ENCODE assay signal across 7 mouse cellular contexts in the genomic region with DNA sequence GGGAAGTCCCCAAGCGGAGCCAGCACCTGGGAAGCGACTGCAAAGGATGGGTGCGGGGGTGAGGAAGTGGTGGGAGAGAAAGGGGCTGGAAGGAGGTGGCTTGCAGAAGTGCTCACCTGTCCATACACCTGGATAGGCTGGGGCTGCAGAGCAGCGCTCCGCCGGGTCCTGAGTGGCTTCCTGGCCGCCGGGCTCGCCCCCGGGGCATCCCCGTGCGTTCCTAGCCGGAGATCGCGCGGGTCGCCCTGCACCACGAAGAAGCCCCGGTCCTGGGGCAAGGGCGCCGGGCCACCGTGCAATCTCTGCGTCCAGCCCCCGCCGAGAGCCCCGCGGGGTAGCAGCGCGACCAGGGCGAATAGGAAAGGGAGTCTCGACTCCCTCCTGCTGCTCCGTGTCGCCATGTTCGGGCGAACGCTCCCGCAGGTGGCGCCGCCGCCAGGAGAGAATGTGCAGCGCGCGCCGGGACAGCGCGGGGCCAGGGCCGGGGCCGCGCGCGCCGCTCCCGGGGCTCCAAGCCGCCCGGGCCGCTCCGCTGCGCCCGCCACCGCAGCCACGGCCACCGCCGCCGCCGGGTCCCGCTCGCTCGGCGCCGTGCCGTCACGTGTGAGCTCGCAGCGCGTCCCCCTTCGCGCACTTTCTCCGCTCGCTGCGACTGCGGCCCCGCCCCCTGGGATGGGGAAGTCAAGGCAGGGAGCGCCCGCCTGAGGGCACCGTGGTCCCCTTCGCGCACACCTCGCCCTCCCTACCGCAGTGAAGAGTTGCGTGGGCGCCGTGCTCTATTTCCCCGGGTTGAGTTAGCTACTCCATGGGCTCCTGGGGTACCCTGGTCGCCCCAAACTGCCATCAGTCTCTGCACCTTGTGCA. TPM values are rescaled to one million over a fixed set of nuclear protein-coding genes. Genes with fewer than 3 reads are reported as not detected.
DNase-seq lines count a peak whose midpoint lies in the region; ATAC-seq and TF ChIP-seq lines count a peak whose summit lies in the region.

A gene (minus strand): TSS at position 585 of the 864 bp plus-strand sequence.

- H3K4me2 ChIP-seq in embryonic facial prominence, embryonic 11.5 days (ENCODE audit: low read depth, low read length): peak within 1 kb of the TSS; percentile 97
- H3K4me2 ChIP-seq in intestine, postnatal 0 days (replicated peaks; ENCODE audit: low read depth): peak within 1 kb of the TSS; percentile 97
- H3K4me2 ChIP-seq in limb, embryonic 11.5 days (ENCODE audit: low read depth, severe bottlenecking): peak within 1 kb of the TSS; percentile 94
- peak within 1 kb of the TSS; percentile 79 for H3K4me2 ChIP-seq in midbrain, embryonic 12.5 days (replicated peaks)

- H3K9ac ChIP-seq in embryonic facial prominence, embryonic 11.5 days (replicated peaks; ENCODE audit: low read length): peak within 1 kb of the TSS; percentile 82
- H3K9ac ChIP-seq in intestine, postnatal 0 days (ENCODE audit: low read depth, low read length): peak within 1 kb of the TSS; percentile 69
- peak within 1 kb of the TSS; percentile 78 for H3K9ac ChIP-seq in limb, embryonic 11.5 days (ENCODE audit: low read length)
- H3K9ac ChIP-seq in midbrain, embryonic 12.5 days (replicated peaks): peak within 1 kb of the TSS; percentile 67

- no peaks in the 10 kb centered on the region; the same call in 1 of the 2 replicates for H3K4me1 ChIP-seq in embryonic facial prominence, embryonic 11.5 days (ENCODE audit: control insufficient read depth, insufficient read depth, low read length)
- H3K4me1 ChIP-seq in intestine, postnatal 0 days (replicated peaks; ENCODE audit: control insufficient read depth, insufficient read depth, low read length): no peaks in the 10 kb centered on the region
- H3K4me1 ChIP-seq in limb, embryonic 11.5 days (ENCODE audit: control insufficient read depth, insufficient read depth, low read length): no peaks in the 10 kb centered on the region
- H3K4me1 ChIP-seq in midbrain, embryonic 12.5 days: peaks cover 13% of the 10 kb centered on the region; the same call in 1 of the 2 replicates

- no peaks in the 10 kb centered on the region for H3K36me3 ChIP-seq in embryonic facial prominence, embryonic 11.5 days (replicated peaks; ENCODE audit: control insufficient read depth, insufficient read depth, low read depth, low read length)
- no peaks in the 10 kb centered on the region for H3K36me3 ChIP-seq in intestine, postnatal 0 days (ENCODE audit: control insufficient read depth, insufficient read depth)
- no peaks in the 10 kb centered on the region for H3K36me3 ChIP-seq in limb, embryonic 11.5 days (ENCODE audit: control insufficient read depth, insufficient read depth, low read length)
- H3K36me3 ChIP-seq in midbrain, embryonic 12.5 days: no peaks in the 10 kb centered on the region

- peak; percentile 77 for TF ChIP-seq CTCF in intestine, postnatal 0 days (IDR thresholded peaks at IDR 0.05; ENCODE audit: low read depth)

- peak; percentile 84 for ATAC-seq in embryonic facial prominence, embryonic 11.5 days (replicated peaks; ENCODE audit: insufficient number of reproducible peaks, low FRiP score, low TSS enrichment, low read depth)
- peak; percentile 79 for ATAC-seq in intestine, postnatal 0 days
- ATAC-seq in limb, embryonic 11.5 days (ENCODE audit: insufficient number of reproducible peaks, low FRiP score, low TSS enrichment, low read depth): peak; percentile 62; the same call in 1 of the 2 replicates
- ATAC-seq in midbrain, embryonic 12.5 days (ENCODE audit: low FRiP score, low read depth): peak; percentile 87

- no peak within 1 kb of the TSS for H3K27ac ChIP-seq in embryonic facial prominence, embryonic 11.5 days (replicated peaks; ENCODE audit: low read depth, low read length)
- peak within 1 kb of the TSS; percentile 50; the same call in 1 of the 2 replicates for H3K27ac ChIP-seq in intestine, postnatal 0 days (ENCODE audit: low read depth, low read length)
- no peak within 1 kb of the TSS for H3K27ac ChIP-seq in limb, embryonic 11.5 days (replicated peaks; ENCODE audit: low read depth, low read length)
- H3K27ac ChIP-seq in midbrain, embryonic 12.5 days (replicated peaks): no peak within 1 kb of the TSS

- H3K9me3 ChIP-seq in embryonic facial prominence, embryonic 11.5 days (replicated peaks; ENCODE audit: control insufficient read depth, low read length): no peaks in the 10 kb centered on the region
- H3K9me3 ChIP-seq in intestine, postnatal 0 days (ENCODE audit: control insufficient read depth): no peaks in the 10 kb centered on the region
- no peaks in the 10 kb centered on the region for H3K9me3 ChIP-seq in limb, embryonic 11.5 days (ENCODE audit: control insufficient read depth, low read length)
- H3K9me3 ChIP-seq in midbrain, embryonic 12.5 days: no peaks in the 10 kb centered on the region

- peak; percentile 90 for DNase-seq in adrenal gland, postnatal 14 days
- peak; percentile 80 for DNase-seq in embryonic facial prominence, embryonic 11.5 days (ENCODE audit: low spot score)
- peak; percentile 96 for DNase-seq in heart, adult 11 months
- DNase-seq in limb, embryonic 11.5 days (ENCODE audit: low spot score): peak; percentile 77
- DNase-seq in spleen, postnatal 14 days (ENCODE audit: low spot score in 2 of 2): peak; percentile 55 to 67

- under 1% methylated on average over 66 of the region's 94 CpGs for whole genome bisulfite sequencing in embryonic facial prominence, embryonic 11.5 days
- under 1% methylated on average over 86 of the region's 94 CpGs for WGBS in intestine, postnatal 0 days
- under 1% methylated on average over 57 of the region's 94 CpGs for WGBS in limb, embryonic 11.5 days
- WGBS in midbrain, embryonic 12.5 days: 1% methylated on average over 79 of the region's 94 CpGs

- H3K4me3 ChIP-seq in embryonic facial prominence, embryonic 11.5 days (ENCODE audit: low read depth, low read length): peak within 1 kb of the TSS; percentile 77
- H3K4me3 ChIP-seq in intestine, postnatal 0 days (ENCODE audit: low read depth, low read length): peak within 1 kb of the TSS; percentile 93
- H3K4me3 ChIP-seq in limb, embryonic 11.5 days (ENCODE audit: low read depth, low read length): peak within 1 kb of the TSS; percentile 75
- peak within 1 kb of the TSS; percentile 78 for H3K4me3 ChIP-seq in midbrain, embryonic 12.5 days

- H3K27me3 ChIP-seq in embryonic facial prominence, embryonic 11.5 days (ENCODE audit: control insufficient read depth, insufficient read depth, low read length): no peaks in the 10 kb centered on the region
- no peaks in the 10 kb centered on the region for H3K27me3 ChIP-seq in intestine, postnatal 0 days (replicated peaks; ENCODE audit: control insufficient read depth, insufficient read depth, low read length)
- H3K27me3 ChIP-seq in limb, embryonic 11.5 days (ENCODE audit: control insufficient read depth, insufficient read depth, low read length): peaks cover 16% of the 10 kb centered on the region
- peaks cover 39% of the 10 kb centered on the region for H3K27me3 ChIP-seq in midbrain, embryonic 12.5 days

RNA-seq across cellular contexts. Expression of the gene that starts here (rescaled TPM):
- 16.8 and 17.8 TPM in 2 replicates for total RNA-seq in adrenal gland, postnatal 14 days (2021)
- 5.8 and 7.2 TPM in 2 replicates for polyA plus RNA-seq in embryonic facial prominence, embryonic 11.5 days (2014; fragmentation: Nextera tagmentation; extraction: Ambion mirVana)
- polyA plus RNA-seq in intestine, postnatal 0 days (2015; fragmentation: Nextera tagmentation; extraction: Ambion mirVana): 2.8 and 3.6 TPM in 2 replicates
- 4.1 and 4.8 TPM in 2 replicates for polyA plus RNA-seq in limb, embryonic 11.5 days (2014; fragmentation: Nextera tagmentation; extraction: Ambion mirVana)
- polyA plus RNA-seq in midbrain, embryonic 12.5 days (2016; fragmentation: Nextera tagmentation; extraction: Ambion mirVana): 4.5 and 5.8 TPM in 2 replicates
